Mouse (Mus musculus) forebrain, embryonic 16.5 days (tissue): ENCODE data around the gene Dab2. TPM values are rescaled to one million over a fixed set of nuclear protein-coding genes. Genes with fewer than 3 reads are reported as not detected.
A peak's percentile ranks its signal among the peaks of the same experiment; 100 is the strongest.

Experiments used
- ATAC-seq: fragments of 200-750 bp; cut with Nextera tagmentation; 2 replicates; pipeline ENCODE4 v1.8.0; 2017; ENCODE audit warnings: mild to moderate bottlenecking, moderate library complexity
- H3K27ac ChIP-seq: fragments of 300-500 bp; sonication (generic); 2 replicates; pipeline ENCODE4 v1.5.1; 2014; ENCODE audit warnings: low read length, control low read depth
- H3K27me3 ChIP-seq: fragments of 300-500 bp; sonication (generic); replicated peaks from 2 replicates; pipeline ENCODE4 v1.6.1; 2014; ENCODE audit warnings: low read length; ENCODE audit not compliant: control insufficient read depth, insufficient read depth
- H3K36me3 ChIP-seq: fragments of 300-500 bp; sonication (generic); 2 replicates; pipeline ENCODE4 v1.6.1; 2014; ENCODE audit not compliant: control insufficient read depth, insufficient read depth
- H3K4me1 ChIP-seq: fragments of 300-500 bp; sonication (generic); replicated peaks from 2 replicates; pipeline ENCODE4 v1.6.1; 2014; ENCODE audit warnings: low read length; ENCODE audit not compliant: control insufficient read depth, insufficient read depth
- H3K4me2 ChIP-seq: fragments of 300-500 bp; sonication (generic); 2 replicates; pipeline ENCODE4 v1.6.1; 2014; ENCODE audit warnings: mild to moderate bottlenecking, low read length, control low read depth
- H3K4me3 ChIP-seq: fragments of 300-500 bp; sonication (generic); replicated peaks from 2 replicates; pipeline ENCODE4 v1.5.1; 2014; ENCODE audit warnings: mild to moderate bottlenecking, low read length, control low read depth
- H3K9ac ChIP-seq: fragments of 300-500 bp; sonication (generic); replicated peaks from 2 replicates; pipeline ENCODE4 v1.6.1; 2014; ENCODE audit warnings: low read depth, low read length, control low read depth
- H3K9me3 ChIP-seq: fragments of 300-500 bp; sonication (generic); 2 replicates; pipeline ENCODE4 v1.6.1; 2016; ENCODE audit warnings: low read length; ENCODE audit not compliant: control insufficient read depth
- WGBS: fragments of 180-500 bp; shearing (Covaris S2); extraction: QIAGEN DNeasy Blood & Tissue Kit; methylation state at CpG from one replicate; pipeline ENCODE4 v1.1.7; 2014; 5-methylcytosine and 5-hydroxymethylcytosine counted together
- polyA plus RNA-seq: library from polyadenylated mRNA; unstranded; fragments of >200 nt; fragmentation: Nextera tagmentation; extraction: Ambion mirVana; gene quantifications from 2 replicates; pipeline ENCODE4 v1.2.1, GENCODE M21; 2015

Gene Dab2
- polyA plus RNA-seq, 1 experiment from 2014 or later, result 13.1 TPM

GRCm38 (mm10) chr15:6431777-6432176 lies 132.2 kb downstream of the Dab2 start:
- no peak overlapping the region for H3K4me2 ChIP-seq
- H3K27me3 ChIP-seq, result no peaks in the 10 kb centered on the region
- H3K27ac ChIP-seq, result no peak overlapping the region
- ATAC-seq, result peak; percentile 51; the same call in 1 of the 2 replicates
- H3K4me1 ChIP-seq, result peaks cover 10% of the 10 kb centered on the region; the same call in 1 of the 2 replicates
- no peak overlapping the region for H3K9ac ChIP-seq
- 24% methylated on average over 7 of the region's 7 CpGs for WGBS
- H3K9me3 ChIP-seq, result no peaks in the 10 kb centered on the region
- no peaks in the 10 kb centered on the region for H3K36me3 ChIP-seq
- H3K4me3 ChIP-seq, result no peak overlapping the region

- Histone ChIP-seq H3K9ac (no peak overlapping the region), H3K4me1 (peaks cover 10% of the 10 kb centered on the region; the same call in 1 of the 2 replicates), H3K9me3 (no peaks in the 10 kb centered on the region), H3K27ac (no peak overlapping the region), H3K4me2 (no peak overlapping the region), H3K4me3 (no peak overlapping the region), H3K36me3 (no peaks in the 10 kb centered on the region), H3K27me3 (no peaks in the 10 kb centered on the region)
- 56% methylated on average over 7 of the region's 7 CpGs for WGBS
- ATAC-seq, result peak; percentile 77
Observed at GRCm38 (mm10) chr15:6432411-6432810, 132.8 kb downstream of the Dab2 start.

- no peak overlapping the region for H3K27ac ChIP-seq
- no peaks in the 10 kb centered on the region for H3K36me3 ChIP-seq
- WGBS, result 92% methylated on average over 7 of the region's 7 CpGs
- no peak overlapping the region for H3K4me2 ChIP-seq
- H3K9ac ChIP-seq, result no peak overlapping the region
- H3K9me3 ChIP-seq, result no peaks in the 10 kb centered on the region
- H3K4me1 ChIP-seq, result peaks cover 10% of the 10 kb centered on the region; the same call in 1 of the 2 replicates
- no peak for ATAC-seq
- no peaks in the 10 kb centered on the region for H3K27me3 ChIP-seq
- no peak overlapping the region for H3K4me3 ChIP-seq
Observed at GRCm38 (mm10) chr15:6435281-6435680, 135.7 kb downstream of the Dab2 start.

- H3K4me3 ChIP-seq, result no peak overlapping the region
- H3K27me3 ChIP-seq, result no peaks in the 10 kb centered on the region
- no peak for ATAC-seq
- H3K4me2 ChIP-seq, result no peak overlapping the region
- H3K9me3 ChIP-seq, result no peaks in the 10 kb centered on the region
- WGBS, result 74% methylated on average over 2 of the region's 2 CpGs
- no peak overlapping the region for H3K9ac ChIP-seq
- H3K4me1 ChIP-seq, result peaks cover 10% of the 10 kb centered on the region; the same call in 1 of the 2 replicates
- H3K36me3 ChIP-seq, result no peaks in the 10 kb centered on the region
- no peak overlapping the region for H3K27ac ChIP-seq
Observed at GRCm38 (mm10) chr15:6435773-6436172, 136.2 kb downstream of the Dab2 start.

GRCm38 (mm10) chr15:6438685-6439084 lies 139.1 kb downstream of the Dab2 start:
- Histone ChIP-seq H3K4me1 (no peaks in the 10 kb centered on the region), H3K9me3 (no peaks in the 10 kb centered on the region), H3K4me2 (no peak overlapping the region), H3K9ac (no peak overlapping the region), H3K27me3 (no peaks in the 10 kb centered on the region), H3K36me3 (no peaks in the 10 kb centered on the region), H3K4me3 (no peak overlapping the region), H3K27ac (no peak overlapping the region)
- 96% methylated on average over 3 of the region's 3 CpGs for WGBS
- no peak for ATAC-seq

GRCm38 (mm10) chr15:6444452-6444851 lies 144.9 kb downstream of the Dab2 start:
- Histone ChIP-seq H3K4me2 (no peak overlapping the region), H3K27ac (no peak overlapping the region), H3K4me3 (no peak overlapping the region), H3K9me3 (no peaks in the 10 kb centered on the region), H3K4me1 (no peaks in the 10 kb centered on the region), H3K36me3 (no peaks in the 10 kb centered on the region), H3K27me3 (no peaks in the 10 kb centered on the region), H3K9ac (no peak overlapping the region)
- WGBS, result 95% methylated on average over 2 of the region's 2 CpGs
- ATAC-seq, result no peak

GRCm38 (mm10) chr15:6445135-6445534 lies 145.5 kb downstream of the Dab2 start, which contains the start of gene C9:
TSS of gene C9 (plus strand) at chr15:6445327.
- Histone ChIP-seq H3K4me1 (no peaks in the 10 kb centered on the region), H3K9me3 (no peaks in the 10 kb centered on the region), H3K27me3 (no peaks in the 10 kb centered on the region), H3K9ac (no peak within 1 kb of the TSS), H3K4me3 (no peak within 1 kb of the TSS), H3K27ac (no peak within 1 kb of the TSS), H3K4me2 (no peak within 1 kb of the TSS), H3K36me3 (no peaks in the 10 kb centered on the region)
- 73% methylated on average over 2 of the region's 2 CpGs for WGBS
- ATAC-seq, result no peak

- no peak for ATAC-seq
- Histone ChIP-seq H3K4me2 (no peak overlapping the region), H3K4me3 (no peak overlapping the region), H3K9me3 (no peaks in the 10 kb centered on the region), H3K36me3 (no peaks in the 10 kb centered on the region), H3K4me1 (no peaks in the 10 kb centered on the region), H3K27ac (no peak overlapping the region), H3K27me3 (no peaks in the 10 kb centered on the region), H3K9ac (no peak overlapping the region)
- WGBS, result 73% methylated on average over 1 of the region's 1 CpGs
Observed at GRCm38 (mm10) chr15:6446181-6446580, 146.6 kb downstream of the Dab2 start.

- no peaks in the 10 kb centered on the region for H3K27me3 ChIP-seq
- H3K27ac ChIP-seq, result no peak overlapping the region
- ATAC-seq, result no peak
- H3K4me2 ChIP-seq, result no peak overlapping the region
- H3K9ac ChIP-seq, result no peak overlapping the region
- WGBS, result 39% methylated on average over 9 of the region's 9 CpGs
- no peak overlapping the region for H3K4me3 ChIP-seq
- H3K36me3 ChIP-seq, result no peaks in the 10 kb centered on the region
- H3K9me3 ChIP-seq, result no peaks in the 10 kb centered on the region
- H3K4me1 ChIP-seq, result no peaks in the 10 kb centered on the region
Observed at GRCm38 (mm10) chr15:6448892-6449291, 149.3 kb downstream of the Dab2 start.

GRCm38 (mm10) chr15:6454461-6454860 lies 154.9 kb downstream of the Dab2 start:
- WGBS, result 82% methylated on average over 2 of the region's 2 CpGs
- Histone ChIP-seq H3K4me1 (no peaks in the 10 kb centered on the region), H3K27me3 (no peaks in the 10 kb centered on the region), H3K4me3 (no peak overlapping the region), H3K36me3 (no peaks in the 10 kb centered on the region), H3K27ac (no peak overlapping the region), H3K9me3 (no peaks in the 10 kb centered on the region), H3K9ac (no peak overlapping the region), H3K4me2 (no peak overlapping the region)
- ATAC-seq, result no peak
